ENCODE assay signal across 38 mouse cellular contexts in the genomic region with DNA sequence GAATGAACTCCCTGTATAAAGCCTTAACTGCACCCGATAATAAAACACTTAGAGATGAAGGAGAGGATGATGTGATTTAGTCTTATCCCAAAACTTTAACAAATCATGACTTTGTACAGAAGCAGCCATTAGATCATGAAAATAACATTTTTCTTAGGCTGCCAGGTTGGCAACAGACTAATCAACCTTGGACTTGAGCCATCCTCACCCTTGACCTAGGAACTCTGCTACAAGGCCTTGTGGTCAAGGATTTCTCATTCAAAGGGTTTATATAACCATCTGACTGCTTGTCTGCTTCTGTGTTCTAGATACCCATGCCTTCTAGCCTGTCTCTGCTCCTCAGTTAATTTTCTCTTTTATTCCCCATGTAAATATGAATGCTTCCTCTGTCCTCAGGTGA. TPM values are rescaled to one million over a fixed set of nuclear protein-coding genes. Genes with fewer than 3 reads are reported as not detected.
DNase-seq lines count a peak whose midpoint lies in the region; ATAC-seq lines count a peak whose summit lies in the region.
"Had no signal": no experiment of that assay in that cellular context is flagged by ENCODE, and none has a peak within 500 bp of the region (broad histone marks: within the 10 kb centered on the region; RNA-seq: fewer than 3 reads in every experiment).

No protein-coding gene starts in this region.

- no peak overlapping the region for H3K4me2 ChIP-seq in kidney, embryonic 16.5 days (replicated peaks; ENCODE audit: low read depth, low read length)
- H3K4me2 ChIP-seq: embryonic facial prominence, embryonic 13.5 days; forebrain, embryonic 15.5 days; liver, embryonic 15.5 days; midbrain, embryonic 12.5 days; neural tube, embryonic 12.5 days had no signal

- H3K4me3 ChIP-seq in kidney, embryonic 16.5 days (ENCODE audit: low read length), result no peak overlapping the region
- H3K4me3 ChIP-seq in embryonic facial prominence, embryonic 10.5 days, result no peak overlapping the region
- H3K4me3 ChIP-seq: embryonic facial prominence, embryonic 13.5 days; forebrain, embryonic 10.5 days; forebrain, embryonic 15.5 days; gastrocnemius, adult 2 months; left cerebral cortex, adult 2 months; liver, embryonic 15.5 days; megakaryocyte, embryonic 14.5 days; midbrain, embryonic 12.5 days; myocyte; neural tube, embryonic 12.5 days had no signal

- H3K4me1 ChIP-seq in kidney, embryonic 16.5 days (ENCODE audit: insufficient read depth, low read length), result no peaks in the 10 kb centered on the region
- H3K4me1 ChIP-seq in embryonic facial prominence, embryonic 10.5 days, result no peaks in the 10 kb centered on the region
- H3K4me1 ChIP-seq: embryonic facial prominence, embryonic 13.5 days; forebrain, embryonic 10.5 days; forebrain, embryonic 15.5 days; liver, embryonic 15.5 days; megakaryocyte, embryonic 14.5 days; midbrain, embryonic 12.5 days; neural tube, embryonic 12.5 days had no signal

- no peaks in the 10 kb centered on the region for H3K9me3 ChIP-seq in kidney, embryonic 16.5 days (ENCODE audit: low read length)
- no peaks in the 10 kb centered on the region for H3K9me3 ChIP-seq in embryonic facial prominence, embryonic 10.5 days
- H3K9me3 ChIP-seq: embryonic facial prominence, embryonic 13.5 days; forebrain, embryonic 10.5 days; forebrain, embryonic 15.5 days; liver, embryonic 15.5 days; midbrain, embryonic 12.5 days; neural tube, embryonic 12.5 days had no signal

- no peak overlapping the region for H3K27ac ChIP-seq in kidney, embryonic 16.5 days (ENCODE audit: low read length)
- no peak overlapping the region for H3K27ac ChIP-seq in embryonic facial prominence, embryonic 10.5 days (replicated peaks)
- H3K27ac ChIP-seq: embryonic facial prominence, embryonic 13.5 days; forebrain, embryonic 10.5 days; forebrain, embryonic 15.5 days; gastrocnemius, adult 2 months; left cerebral cortex, adult 2 months; liver, embryonic 15.5 days; midbrain, embryonic 12.5 days; neural tube, embryonic 12.5 days had no signal

- ATAC-seq in kidney, embryonic 16.5 days (ENCODE audit: low FRiP score, low TSS enrichment), result no peak
- ATAC-seq: forebrain, embryonic 15.5 days; hindbrain, embryonic 16.5 days had no signal

- no peaks in the 10 kb centered on the region for H3K36me3 ChIP-seq in kidney, embryonic 16.5 days (ENCODE audit: insufficient read depth, low read length)
- H3K36me3 ChIP-seq in embryonic facial prominence, embryonic 10.5 days (replicated peaks), result no peaks in the 10 kb centered on the region
- H3K36me3 ChIP-seq: embryonic facial prominence, embryonic 13.5 days; forebrain, embryonic 10.5 days; forebrain, embryonic 15.5 days; liver, embryonic 15.5 days; midbrain, embryonic 12.5 days; neural tube, embryonic 12.5 days had no signal

- DNase-seq in kidney, adult 8-10 months, result peak; percentile 57 to 69
- peak; percentile 22 for DNase-seq in lung, postnatal 36 days
- DNase-seq in lung, adult 18-20 months, result no peak
- DNase-seq in adrenal gland, postnatal 14 days, result peak; percentile 61
- no peak for DNase-seq in gastrocnemius, adult 8-10 months (ENCODE audit: low spot score in 2 of 2)
- DNase-seq in embryonic facial prominence, embryonic 10.5 days (ENCODE audit: low spot score), result no peak
- DNase-seq: B cell, adult 2 months; cerebellum, adult 11-12 months; cerebellum, adult 9-11 months; embryo, embryonic 11 days; gastrocnemius, adult 2 months; heart, postnatal 14 days; kidney, postnatal 14 days; lung, postnatal 4 days; right cerebral cortex, adult 18-20 months; spleen, adult 18-20 months; thymus, postnatal 14 days had no signal

- H3K27me3 ChIP-seq in kidney, embryonic 16.5 days (ENCODE audit: insufficient read depth, low read length), result no peaks in the 10 kb centered on the region
- H3K27me3 ChIP-seq in embryonic facial prominence, embryonic 10.5 days (replicated peaks; ENCODE audit: low read depth, poor library complexity, severe bottlenecking), result no peaks in the 10 kb centered on the region
- H3K27me3 ChIP-seq: embryonic facial prominence, embryonic 13.5 days; forebrain, embryonic 15.5 days; liver, embryonic 15.5 days; megakaryocyte, embryonic 14.5 days; midbrain, embryonic 12.5 days; neural tube, embryonic 12.5 days had no signal

- H3K9ac ChIP-seq in kidney, embryonic 16.5 days (replicated peaks; ENCODE audit: low read length), result no peak overlapping the region
- H3K9ac ChIP-seq: embryonic facial prominence, embryonic 13.5 days; forebrain, embryonic 15.5 days; liver, embryonic 15.5 days; midbrain, embryonic 12.5 days; neural tube, embryonic 12.5 days had no signal

- WGBS in kidney, embryonic 16.5 days, result 97% methylated on average over 1 of the region's 1 CpGs
- WGBS in embryonic facial prominence, embryonic 10.5 days, result 94% methylated on average over 1 of the region's 1 CpGs

RNA-seq across cellular contexts. Expression of gene Ces1e, which starts 5.3 kb away (rescaled TPM):
- 0.21 and 0.51 TPM in 2 replicates for polyA plus RNA-seq in kidney, embryonic 16.5 days (2015; fragmentation: Nextera tagmentation; extraction: Ambion mirVana)
- total RNA-seq in adrenal gland, postnatal 14 days (2021), result 1.8 TPM in 1 of 2 replicates, not detected in the other
- total RNA-seq in gastrocnemius, adult 8-10 months (2022), result under 1 TPM; 0.29 to 0.48 (median 0.39) TPM
- polyA plus RNA-seq in embryonic facial prominence, embryonic 10.5 days (2016; fragmentation: Nextera tagmentation; extraction: Ambion mirVana), result not detected in 2 replicates
- total RNA-seq: layer of hippocampus, adult 18-20 months; layer of hippocampus, postnatal 14 days; left cerebral cortex, adult 2 months; left cerebral cortex, postnatal 36 days; midbrain, postnatal 0 days had no signal
- polyA plus RNA-seq: embryonic facial prominence, embryonic 13.5 days; forebrain, embryonic 10.5 days; forebrain, embryonic 15.5 days; frontal cortex, adult 2 months; hindbrain, embryonic 11.5 days; hindbrain, embryonic 16.5 days; limb, embryonic 14.5 days; midbrain, embryonic 12.5 days; midbrain, postnatal 0 days; myocyte; neural tube, embryonic 12.5 days; urinary bladder, adult 2 months had no signal

RNA-seq across cellular contexts. Expression of gene Ces1d, which starts 37.1 kb away (rescaled TPM):
- polyA plus RNA-seq in kidney, embryonic 16.5 days (2015; fragmentation: Nextera tagmentation; extraction: Ambion mirVana), result 0.22 and 2.4 TPM in 2 replicates
- total RNA-seq in adrenal gland, postnatal 14 days (2021), result 584 and 637 TPM in 2 replicates
- total RNA-seq in gastrocnemius, adult 8-10 months (2022), result 100 to 1,000 TPM in 2 of 4 experiments, 10 to 100 TPM in 2; 73.3 to 160 (median 104) TPM
- polyA plus RNA-seq in embryonic facial prominence, embryonic 10.5 days (2016; fragmentation: Nextera tagmentation; extraction: Ambion mirVana), result 1.7 and 1.8 TPM in 2 replicates
- total RNA-seq: layer of hippocampus, postnatal 14 days; left cerebral cortex, adult 2 months; left cerebral cortex, postnatal 36 days had no signal
- polyA plus RNA-seq: forebrain, embryonic 15.5 days; hindbrain, embryonic 11.5 days; myocyte; neural tube, embryonic 12.5 days had no signal

RNA-seq across cellular contexts. Expression of gene Ces1f, which starts 44.8 kb away (rescaled TPM):
- 0.31 TPM in 1 of 2 replicates, not detected in the other for polyA plus RNA-seq in kidney, embryonic 16.5 days (2015; fragmentation: Nextera tagmentation; extraction: Ambion mirVana)
- 7.9 and 13.1 TPM in 2 replicates for total RNA-seq in adrenal gland, postnatal 14 days (2021)
- under 1 TPM in 3 of 4 experiments, not detected in 1; 0.17 to 0.81 (median 0.54) TPM for total RNA-seq in gastrocnemius, adult 8-10 months (2022)
- polyA plus RNA-seq in embryonic facial prominence, embryonic 10.5 days (2016; fragmentation: Nextera tagmentation; extraction: Ambion mirVana), result not detected in 2 replicates
- total RNA-seq: layer of hippocampus, adult 18-20 months; layer of hippocampus, postnatal 14 days; left cerebral cortex, adult 2 months; left cerebral cortex, postnatal 36 days; midbrain, postnatal 0 days had no signal
- polyA plus RNA-seq: embryonic facial prominence, embryonic 13.5 days; forebrain, embryonic 10.5 days; forebrain, embryonic 15.5 days; heart, embryonic 14.5 days; hindbrain, embryonic 11.5 days; hindbrain, embryonic 16.5 days; intestine, embryonic 14.5 days; midbrain, embryonic 12.5 days; midbrain, postnatal 0 days; myocyte; neural tube, embryonic 12.5 days had no signal

Comparison
In these comparisons a context has a peak if more than half of its experiments do, and no peak if none do; other contexts are left out.
1. DNase-seq: peak in kidney, adult 8-10 months (2 of 2), lung, postnatal 36 days (single experiment) and adrenal gland, postnatal 14 days (single experiment); none in lung, adult 18-20 months (0 of 2), gastrocnemius, adult 8-10 months (0 of 2) and embryonic facial prominence, embryonic 10.5 days (single experiment).